10 mouse cellular contexts compared by ENCODE assay signal in the genomic region with DNA sequence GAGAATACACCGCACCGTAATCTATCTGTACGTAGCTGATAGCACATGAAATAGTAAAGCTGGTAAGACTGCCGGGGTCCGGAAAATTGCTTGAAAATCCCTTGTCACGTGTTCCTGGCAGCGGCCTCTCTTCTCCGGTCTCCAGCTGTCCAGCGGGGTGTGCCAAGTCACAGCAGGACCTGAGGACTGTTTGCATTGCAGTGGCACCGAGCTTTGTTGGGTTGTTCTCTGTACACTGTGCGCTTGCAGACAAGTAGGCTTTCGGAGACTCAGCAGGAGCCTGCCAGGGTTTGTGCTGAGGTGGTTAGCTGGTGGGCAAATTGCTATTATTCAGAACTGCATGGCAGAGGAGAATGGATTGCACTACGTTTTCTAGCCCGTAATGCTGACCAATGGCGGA.
DNase-seq lines count a peak whose midpoint lies in the region; ATAC-seq and TF ChIP-seq lines count a peak whose summit lies in the region.
"Had no signal": no experiment of that assay in that cellular context is flagged by ENCODE, and none has a peak within 500 bp of the region (broad histone marks: within the 10 kb centered on the region; RNA-seq: fewer than 3 reads in every experiment).

No protein-coding gene starts in this region.

- H3K9ac ChIP-seq in lung, postnatal 0 days (replicated peaks; ENCODE audit: low read depth) = no peak overlapping the region
- H3K9ac ChIP-seq in forebrain, embryonic 13.5 days = peak overlapping the region; percentile 22; the same call in 1 of the 2 replicates
- no peak overlapping the region for H3K9ac ChIP-seq in kidney, embryonic 16.5 days (replicated peaks; ENCODE audit: low read length)
- H3K9ac ChIP-seq: heart, embryonic 12.5 days; liver, embryonic 12.5 days had no signal

- TF ChIP-seq EP300 in lung, postnatal 0 days (IDR thresholded peaks at IDR 0.05) = no peak

- WGBS in lung, postnatal 0 days = 62% methylated on average over 15 of the region's 15 CpGs
- WGBS in forebrain, embryonic 13.5 days = 24% methylated on average over 15 of the region's 15 CpGs
- WGBS in kidney, embryonic 16.5 days = 79% methylated on average over 15 of the region's 15 CpGs

- no peaks in the 10 kb centered on the region for H3K27me3 ChIP-seq in lung, postnatal 0 days (replicated peaks; ENCODE audit: insufficient read depth, low read length)
- peaks cover 30% of the 10 kb centered on the region for H3K27me3 ChIP-seq in forebrain, embryonic 13.5 days
- peaks cover 14% of the 10 kb centered on the region; the same call in 1 of the 2 replicates for H3K27me3 ChIP-seq in kidney, embryonic 16.5 days (ENCODE audit: insufficient read depth, low read length)
- H3K27me3 ChIP-seq: liver, embryonic 12.5 days had no signal

- no peak for ATAC-seq in lung, postnatal 0 days
- ATAC-seq in forebrain, embryonic 13.5 days = peak; percentile 92
- no peak for ATAC-seq in inflammation-experienced regulatory T-cells, adult 6 months
- ATAC-seq in kidney, embryonic 16.5 days (ENCODE audit: low FRiP score, low TSS enrichment) = no peak
- ATAC-seq: liver, embryonic 12.5 days had no signal

- intact Hi-C loops in left cerebral cortex, postnatal 10 days (cut with DNase I) = loop anchor here (10.0 kb wide), 1 partner anchor 181 kb away; no protein-coding TSS in a partner anchor

- DNase-seq in lung, postnatal 0 days (ENCODE audit: low spot score) = peak; percentile 8
- no peak for DNase-seq in lung, postnatal 25 days (ENCODE audit: low spot score)
- peak; percentile 25 to 41 for DNase-seq in left cerebral cortex, postnatal 10 days (ENCODE audit: extremely low spot score in 1 of 2, low spot score in 2 of 2)
- DNase-seq in right cerebral cortex, adult 18-20 months = peak; percentile 11
- DNase-seq in adrenal gland, adult 8-10 months = no peak

- no peak for TF ChIP-seq CTCF in lung, postnatal 0 days (IDR thresholded peaks at IDR 0.05)

- no peaks in the 10 kb centered on the region for H3K36me3 ChIP-seq in lung, postnatal 0 days (ENCODE audit: insufficient read depth, low read length)
- H3K36me3 ChIP-seq in forebrain, embryonic 13.5 days (ENCODE audit: poor library complexity, severe bottlenecking) = no peaks in the 10 kb centered on the region
- H3K36me3 ChIP-seq in kidney, embryonic 16.5 days (ENCODE audit: insufficient read depth, low read length) = no peaks in the 10 kb centered on the region
- H3K36me3 ChIP-seq: heart, embryonic 12.5 days; liver, embryonic 12.5 days had no signal

- H3K4me3 ChIP-seq in lung, postnatal 0 days (ENCODE audit: low read depth, low read length) = no peak overlapping the region
- peak overlapping the region; percentile 17 for H3K4me3 ChIP-seq in forebrain, embryonic 13.5 days
- H3K4me3 ChIP-seq in kidney, embryonic 16.5 days (ENCODE audit: low read length) = no peak overlapping the region
- H3K4me3 ChIP-seq: heart, embryonic 12.5 days; liver, embryonic 12.5 days had no signal

- H3K4me2 ChIP-seq in lung, postnatal 0 days (replicated peaks; ENCODE audit: low read depth, low read length) = no peak overlapping the region
- H3K4me2 ChIP-seq in forebrain, embryonic 13.5 days = peak overlapping the region; percentile 50
- H3K4me2 ChIP-seq in kidney, embryonic 16.5 days (replicated peaks; ENCODE audit: low read depth, low read length) = no peak overlapping the region
- H3K4me2 ChIP-seq: heart, embryonic 12.5 days; liver, embryonic 12.5 days had no signal

- H3K4me1 ChIP-seq in lung, postnatal 0 days (ENCODE audit: insufficient read depth, low read depth, low read length) = no peaks in the 10 kb centered on the region
- peaks cover 30% of the 10 kb centered on the region for H3K4me1 ChIP-seq in forebrain, embryonic 13.5 days
- no peaks in the 10 kb centered on the region for H3K4me1 ChIP-seq in kidney, embryonic 16.5 days (ENCODE audit: insufficient read depth, low read length)
- H3K4me1 ChIP-seq: heart, embryonic 12.5 days; liver, embryonic 12.5 days had no signal

- no peaks in the 10 kb centered on the region for H3K9me3 ChIP-seq in lung, postnatal 0 days (ENCODE audit: low read length)
- no peaks in the 10 kb centered on the region for H3K9me3 ChIP-seq in forebrain, embryonic 13.5 days (replicated peaks)
- H3K9me3 ChIP-seq in kidney, embryonic 16.5 days (ENCODE audit: low read length) = no peaks in the 10 kb centered on the region
- H3K9me3 ChIP-seq: heart, embryonic 12.5 days; liver, embryonic 12.5 days had no signal

- no peak overlapping the region for H3K27ac ChIP-seq in lung, postnatal 0 days (ENCODE audit: low read length)
- peak overlapping the region; percentile 59 for H3K27ac ChIP-seq in forebrain, embryonic 13.5 days
- H3K27ac ChIP-seq in kidney, embryonic 16.5 days (ENCODE audit: low read length) = no peak overlapping the region
- H3K27ac ChIP-seq: liver, embryonic 12.5 days had no signal

Comparison
In these comparisons a context has a peak if more than half of its experiments do, and no peak if none do; other contexts are left out.
1. DNase-seq: peak in lung, postnatal 0 days (single experiment), left cerebral cortex, postnatal 10 days (2 of 2) and right cerebral cortex, adult 18-20 months (single experiment); none in lung, postnatal 25 days (single experiment) and adrenal gland, adult 8-10 months (single experiment).